Mouse (Mus musculus): Measurements from ENCODE around the gene Pappa2. TPM values are rescaled to one million over a fixed set of nuclear protein-coding genes. Genes with fewer than 3 reads are reported as not detected.

The Pappa2 gene
- total and polyA plus RNA-seq, 2 experiments from 2014 or later = 0.63 to 5.4 TPM

GRCm38 (mm10) chr1:158740161-158740766 lies 240.0 kb downstream of the Pappa2 start:
- H3K4me1 ChIP-seq (ENCODE audit: insufficient read depth) = no peaks in the 10 kb centered on the region
- no peak overlapping the region; the same call in 1 of the 2 replicates for H3K27ac ChIP-seq (ENCODE audit: low read depth, low read length)

GRCm38 (mm10) chr1:158739132-158739919 lies 241.0 kb downstream of the Pappa2 start:
- 14% methylated on average over 5 of the region's 5 CpGs for WGBS
- Histone ChIP-seq H3K9ac (no peak overlapping the region), H3K27me3 (ENCODE audit: insufficient read depth, low read length) (no peaks in the 10 kb centered on the region), H3K4me2 (ENCODE audit: low read depth) (no peak overlapping the region), H3K4me3 (ENCODE audit: low read depth, low read length) (no peak overlapping the region), H3K36me3 (ENCODE audit: insufficient read depth) (no peaks in the 10 kb centered on the region), H3K27ac (ENCODE audit: low read depth, low read length) (peak overlapping the region; percentile 54), H3K9me3 (ENCODE audit: low read length) (no peaks in the 10 kb centered on the region), H3K4me1 (ENCODE audit: insufficient read depth) (no peaks in the 10 kb centered on the region)
- peak; percentile 58 for DNase-seq
- ATAC-seq = peak; percentile 79
- TF ChIP-seq CTCF (IDR thresholded peaks at IDR 0.05; ENCODE audit: low read depth) = no peak

More at GRCm38 (mm10) chr1:158740161-158740766, 240.0 kb downstream of the Pappa2 start:
- Histone ChIP-seq H3K9ac (no peak overlapping the region), H3K4me3 (ENCODE audit: low read depth, low read length) (no peak overlapping the region), H3K36me3 (ENCODE audit: insufficient read depth) (no peaks in the 10 kb centered on the region), H3K27me3 (ENCODE audit: insufficient read depth, low read length) (no peaks in the 10 kb centered on the region), H3K4me2 (ENCODE audit: low read depth) (no peak overlapping the region), H3K9me3 (ENCODE audit: low read length) (no peaks in the 10 kb centered on the region)
- WGBS = 70% methylated on average over 6 of the region's 6 CpGs
- no peak for TF ChIP-seq CTCF (IDR thresholded peaks at IDR 0.05; ENCODE audit: low read depth)
- ATAC-seq (no peak), DNase-seq (no peak)

GRCm38 (mm10) chr1:158732868-158733496 lies 247.3 kb downstream of the Pappa2 start:
- Histone ChIP-seq H3K9ac (no peak overlapping the region), H3K36me3 (ENCODE audit: insufficient read depth) (no peaks in the 10 kb centered on the region), H3K27ac (ENCODE audit: low read depth, low read length) (no peak overlapping the region), H3K9me3 (ENCODE audit: low read length) (no peaks in the 10 kb centered on the region), H3K27me3 (ENCODE audit: insufficient read depth, low read length) (no peaks in the 10 kb centered on the region), H3K4me2 (ENCODE audit: low read depth) (no peak overlapping the region), H3K4me3 (ENCODE audit: low read depth, low read length) (no peak overlapping the region), H3K4me1 (ENCODE audit: insufficient read depth) (no peaks in the 10 kb centered on the region)
- ATAC-seq (peak; percentile 84), DNase-seq (peak; percentile 51)
- TF ChIP-seq CTCF (IDR thresholded peaks at IDR 0.05; ENCODE audit: low read depth) = no peak
- 62% methylated on average over 4 of the region's 4 CpGs for WGBS

- no peak overlapping the region for H3K4me2 ChIP-seq (ENCODE audit: low read depth)
- H3K9me3 ChIP-seq (ENCODE audit: low read length) = no peaks in the 10 kb centered on the region
- H3K4me1 ChIP-seq (ENCODE audit: insufficient read depth) = no peaks in the 10 kb centered on the region
- DNase-seq (peak; percentile 79), ATAC-seq (peak; percentile 67; the same call in 1 of the 2 replicates)
- peak; percentile 83 for TF ChIP-seq CTCF (IDR thresholded peaks at IDR 0.05; ENCODE audit: low read depth)
- H3K27me3 ChIP-seq (ENCODE audit: insufficient read depth, low read length) = no peaks in the 10 kb centered on the region
- H3K36me3 ChIP-seq (ENCODE audit: insufficient read depth) = no peaks in the 10 kb centered on the region
- H3K27ac ChIP-seq (ENCODE audit: low read depth, low read length) = no peak overlapping the region
- no peak overlapping the region for H3K9ac ChIP-seq
- H3K4me3 ChIP-seq (ENCODE audit: low read depth, low read length) = no peak overlapping the region
- 45% methylated on average over 5 of the region's 5 CpGs for WGBS
Measured at GRCm38 (mm10) chr1:158713301-158714095, 266.8 kb downstream of the Pappa2 start.

GRCm38 (mm10) chr1:158701336-158701735 lies 279.0 kb downstream of the Pappa2 start:
- H3K9me3 ChIP-seq (ENCODE audit: low read length) = no peaks in the 10 kb centered on the region
- no peaks in the 10 kb centered on the region for H3K4me1 ChIP-seq (ENCODE audit: insufficient read depth)
- 89% methylated on average over 1 of the region's 1 CpGs for WGBS
- ATAC-seq (no peak), DNase-seq (no peak)
- TF ChIP-seq CTCF (IDR thresholded peaks at IDR 0.05; ENCODE audit: low read depth) = no peak
- no peaks in the 10 kb centered on the region for H3K36me3 ChIP-seq (ENCODE audit: insufficient read depth)
- no peak overlapping the region for H3K4me3 ChIP-seq (ENCODE audit: low read depth, low read length)
- no peak overlapping the region for H3K4me2 ChIP-seq (ENCODE audit: low read depth)
- no peaks in the 10 kb centered on the region for H3K27me3 ChIP-seq (ENCODE audit: insufficient read depth, low read length)
- H3K9ac ChIP-seq = no peak overlapping the region
- no peak overlapping the region for H3K27ac ChIP-seq (ENCODE audit: low read depth, low read length)

- no peak for TF ChIP-seq CTCF (IDR thresholded peaks at IDR 0.05; ENCODE audit: low read depth)
- WGBS = 72% methylated on average over 2 of the region's 2 CpGs
Measured at GRCm38 (mm10) chr1:158700147-158700546, 280.1 kb downstream of the Pappa2 start.

More at GRCm38 (mm10) chr1:158700147-158700546, 280.1 kb downstream of the Pappa2 start:
- DNase-seq (no peak), ATAC-seq (no peak)
- Histone ChIP-seq H3K9ac (no peak overlapping the region), H3K36me3 (ENCODE audit: insufficient read depth) (no peaks in the 10 kb centered on the region), H3K9me3 (ENCODE audit: low read length) (no peaks in the 10 kb centered on the region), H3K4me3 (ENCODE audit: low read depth, low read length) (no peak overlapping the region), H3K4me2 (ENCODE audit: low read depth) (no peak overlapping the region), H3K27ac (ENCODE audit: low read depth, low read length) (no peak overlapping the region), H3K27me3 (ENCODE audit: insufficient read depth, low read length) (no peaks in the 10 kb centered on the region), H3K4me1 (ENCODE audit: insufficient read depth) (no peaks in the 10 kb centered on the region)
